Mouse (Mus musculus): ENCODE measurements around the gene Prkd2.
A peak's percentile ranks its signal among the peaks of the same experiment; 100 is the strongest.

Gene Prkd2

GRCm38 (mm10) chr7:16893612-16894011, 50.9 kb downstream of the Prkd2 start:
- no peak for DNase-seq (ENCODE audit: low spot score in 2 of 2)

GRCm38 (mm10) chr7:16894279-16894678, 51.6 kb downstream of the Prkd2 start:
- DNase-seq (ENCODE audit: low spot score in 2 of 2), result no peak

- peak; percentile 70 to 75 for DNase-seq (ENCODE audit: low spot score in 2 of 2)
These were observed 52.3 kb downstream of the Prkd2 start for GRCm38 (mm10) chr7:16895000-16895399.

GRCm38 (mm10) chr7:16895511-16895910, 52.8 kb downstream of the Prkd2 start:
- DNase-seq (ENCODE audit: low spot score in 2 of 2), result no peak

- DNase-seq (ENCODE audit: low spot score in 2 of 2), result no peak
These were observed 57.8 kb downstream of the Prkd2 start for GRCm38 (mm10) chr7:16900526-16900925.

GRCm38 (mm10) chr7:16903439-16903955, 60.8 kb downstream of the Prkd2 start:
- DNase-seq (ENCODE audit: low spot score in 2 of 2), result no peak

- DNase-seq (ENCODE audit: low spot score in 2 of 2), result no peak
These were observed 61.5 kb downstream of the Prkd2 start for GRCm38 (mm10) chr7:16904120-16904675.

GRCm38 (mm10) chr7:16905491-16906021, 62.9 kb downstream of the Prkd2 start:
- no peak for DNase-seq (ENCODE audit: low spot score in 2 of 2)

- no peak for DNase-seq (ENCODE audit: low spot score in 2 of 2)
These were observed 63.6 kb downstream of the Prkd2 start, which contains the start of gene Ptgir for GRCm38 (mm10) chr7:16906281-16906680. Gene Ptgir, plus strand, starts transcription at chr7:16906490.

GRCm38 (mm10) chr7:16906889-16907559, 64.3 kb downstream of the Prkd2 start:
- no peak for DNase-seq (ENCODE audit: low spot score in 2 of 2)

GRCm38 (mm10) chr7:16907842-16908241, 65.1 kb downstream of the Prkd2 start:
- DNase-seq (ENCODE audit: low spot score in 2 of 2), result no peak

GRCm38 (mm10) chr7:16908367-16908766, 65.7 kb downstream of the Prkd2 start:
- DNase-seq (ENCODE audit: low spot score in 2 of 2), result no peak

GRCm38 (mm10) chr7:16908859-16909258, 66.2 kb downstream of the Prkd2 start:
- no peak for DNase-seq (ENCODE audit: low spot score in 2 of 2)

GRCm38 (mm10) chr7:16909909-16910308, 67.2 kb downstream of the Prkd2 start:
- no peak for DNase-seq (ENCODE audit: low spot score in 2 of 2)

GRCm38 (mm10) chr7:16911904-16912303, 69.2 kb downstream of the Prkd2 start:
- DNase-seq (ENCODE audit: low spot score in 2 of 2), result no peak

GRCm38 (mm10) chr7:16912360-16912759, 69.7 kb downstream of the Prkd2 start:
- DNase-seq (ENCODE audit: low spot score in 2 of 2), result no peak

GRCm38 (mm10) chr7:16913806-16914452, 71.2 kb downstream of the Prkd2 start:
- peak; percentile 70 to 78 for DNase-seq (ENCODE audit: low spot score in 2 of 2)

- DNase-seq (ENCODE audit: low spot score in 2 of 2), result no peak
These were observed 72.0 kb downstream of the Prkd2 start for GRCm38 (mm10) chr7:16914453-16915343.

- no peak for DNase-seq (ENCODE audit: low spot score in 2 of 2)
These were observed 73.0 kb downstream of the Prkd2 start for GRCm38 (mm10) chr7:16915461-16916340.
